ENCODE assay signal across 8 mouse cellular contexts in genomic region chr4:120716141-120716571, GRCm38 (mm10). TPM values are rescaled to one million over a fixed set of nuclear protein-coding genes. Genes with fewer than 3 reads are reported as not detected.
DNase-seq lines count a peak whose midpoint lies in the region; ATAC-seq lines count a peak whose summit lies in the region.

No protein-coding gene starts in this region.

- ATAC-seq in liver, embryonic 13.5 days (ENCODE audit: low read depth) = peak; percentile 77

- peak overlapping the region; percentile 45 for H3K27ac ChIP-seq in forebrain, embryonic 10.5 days
- H3K27ac ChIP-seq in liver, embryonic 13.5 days = no peak overlapping the region

- peaks cover 71% of the 10 kb centered on the region for H3K27me3 ChIP-seq in forebrain, embryonic 10.5 days (ENCODE audit: poor library complexity, severe bottlenecking)
- peaks cover 68% of the 10 kb centered on the region for H3K27me3 ChIP-seq in liver, embryonic 13.5 days

- peak overlapping the region; percentile 69 for H3K4me2 ChIP-seq in liver, embryonic 13.5 days

- DNase-seq in gastrocnemius, postnatal 10 days = peak; percentile 58
- no peak for DNase-seq in gastrocnemius, adult 8-10 months (ENCODE audit: low spot score in 2 of 2)
- peak; percentile 55 for DNase-seq in adrenal gland, adult 8-10 months
- DNase-seq in forebrain, embryonic 10.5 days (ENCODE audit: extremely low spot score, low spot score) = peak; percentile 71
- DNase-seq in induced T-regulatory cell, adult 2 months (ENCODE audit: low read depth) = peak; percentile 75
- peak; percentile 73 for DNase-seq in liver, embryonic 13.5 days
- DNase-seq in naive thymus-derived CD4-positive, alpha-beta T cell, adult 2 months (ENCODE audit: low read depth) = peak; percentile 50
- peak; percentile 68 for DNase-seq in thymus, postnatal 4 days

- peaks cover 18% of the 10 kb centered on the region for H3K4me1 ChIP-seq in forebrain, embryonic 10.5 days
- peaks cover 23% of the 10 kb centered on the region for H3K4me1 ChIP-seq in liver, embryonic 13.5 days (replicated peaks)

- H3K4me3 ChIP-seq in forebrain, embryonic 10.5 days = peak overlapping the region; percentile 46
- H3K4me3 ChIP-seq in liver, embryonic 13.5 days (replicated peaks) = peak overlapping the region; percentile 39

- H3K9me3 ChIP-seq in forebrain, embryonic 10.5 days = no peaks in the 10 kb centered on the region
- H3K9me3 ChIP-seq in liver, embryonic 13.5 days (replicated peaks) = no peaks in the 10 kb centered on the region

- WGBS in forebrain, embryonic 10.5 days = under 1% methylated on average over 12 of the region's 12 CpGs
- WGBS in liver, embryonic 13.5 days (ENCODE audit: insufficient replicate concordance) = 1% methylated on average over 12 of the region's 12 CpGs

- H3K9ac ChIP-seq in liver, embryonic 13.5 days = peak overlapping the region; percentile 40; the same call in 1 of the 2 replicates

- no peaks in the 10 kb centered on the region for H3K36me3 ChIP-seq in forebrain, embryonic 10.5 days (replicated peaks)
- H3K36me3 ChIP-seq in liver, embryonic 13.5 days = no peaks in the 10 kb centered on the region

RNA-seq across cellular contexts. Expression of gene Kcnq4, which starts 32.3 kb away (rescaled TPM):
- total RNA-seq in gastrocnemius, postnatal 10 days (2021) = 10 to 100 TPM; 20.2 to 22.3 TPM
- total RNA-seq in gastrocnemius, adult 8-10 months (2022) = 10 to 100 TPM; 11.1 to 21.9 (median 13.6) TPM
- 1 to 10 TPM; 1.8 to 3.5 (median 2.9) TPM for total RNA-seq in adrenal gland, adult 8-10 months (2022)
- polyA plus RNA-seq in forebrain, embryonic 10.5 days (2016; fragmentation: Nextera tagmentation; extraction: Ambion mirVana) = 1.5 and 1.8 TPM in 2 replicates
- 0.08 and 0.10 TPM in 2 replicates for polyA plus RNA-seq in liver, embryonic 13.5 days (2015; fragmentation: Nextera tagmentation; extraction: Ambion mirVana)

RNA-seq across cellular contexts. Expression of gene Cited4, which starts 49.8 kb away (rescaled TPM):
- 10 to 100 TPM; 34.6 to 35.7 TPM for total RNA-seq in gastrocnemius, postnatal 10 days (2021)
- total RNA-seq in gastrocnemius, adult 8-10 months (2022) = 10 to 100 TPM in 3 of 4 experiments, 1 to 10 TPM in 1; 6.1 to 27.5 (median 16.1) TPM
- total RNA-seq in adrenal gland, adult 8-10 months (2022) = 10 to 100 TPM in 2 of 4 experiments, 1 to 10 TPM in 2; 9.6 to 19.4 (median 12.6) TPM
- polyA plus RNA-seq in forebrain, embryonic 10.5 days (2016; fragmentation: Nextera tagmentation; extraction: Ambion mirVana) = 13.8 and 14.3 TPM in 2 replicates
- polyA plus RNA-seq in liver, embryonic 13.5 days (2015; fragmentation: Nextera tagmentation; extraction: Ambion mirVana) = 124 and 128 TPM in 2 replicates

Comparison
In these comparisons a context has a peak if more than half of its experiments do, and no peak if none do; other contexts are left out.
1. DNase-seq: peak in gastrocnemius, postnatal 10 days (single experiment), adrenal gland, adult 8-10 months (single experiment), forebrain, embryonic 10.5 days (single experiment), induced T-regulatory cell, adult 2 months (single experiment), liver, embryonic 13.5 days (single experiment), naive thymus-derived CD4-positive, alpha-beta T cell, adult 2 months (single experiment) and thymus, postnatal 4 days (single experiment); none in gastrocnemius, adult 8-10 months (0 of 2).